Mouse (Mus musculus) embryo, embryonic 9.5 days (tissue): ENCODE data around the gene Zbtb42.

Experiments used
- DNase-seq: peaks from one replicate; pipeline ENCODE4 v3.0.0-alpha.2; 2017; ENCODE audit errors: extremely low spot score

The Zbtb42 gene

GRCm38 (mm10) chr12:112678555-112679026, at the start of gene Zbtb42:
Zbtb42 (plus strand) TSS chr12:112678828.
- DNase-seq: peak; percentile 87

DNA sequence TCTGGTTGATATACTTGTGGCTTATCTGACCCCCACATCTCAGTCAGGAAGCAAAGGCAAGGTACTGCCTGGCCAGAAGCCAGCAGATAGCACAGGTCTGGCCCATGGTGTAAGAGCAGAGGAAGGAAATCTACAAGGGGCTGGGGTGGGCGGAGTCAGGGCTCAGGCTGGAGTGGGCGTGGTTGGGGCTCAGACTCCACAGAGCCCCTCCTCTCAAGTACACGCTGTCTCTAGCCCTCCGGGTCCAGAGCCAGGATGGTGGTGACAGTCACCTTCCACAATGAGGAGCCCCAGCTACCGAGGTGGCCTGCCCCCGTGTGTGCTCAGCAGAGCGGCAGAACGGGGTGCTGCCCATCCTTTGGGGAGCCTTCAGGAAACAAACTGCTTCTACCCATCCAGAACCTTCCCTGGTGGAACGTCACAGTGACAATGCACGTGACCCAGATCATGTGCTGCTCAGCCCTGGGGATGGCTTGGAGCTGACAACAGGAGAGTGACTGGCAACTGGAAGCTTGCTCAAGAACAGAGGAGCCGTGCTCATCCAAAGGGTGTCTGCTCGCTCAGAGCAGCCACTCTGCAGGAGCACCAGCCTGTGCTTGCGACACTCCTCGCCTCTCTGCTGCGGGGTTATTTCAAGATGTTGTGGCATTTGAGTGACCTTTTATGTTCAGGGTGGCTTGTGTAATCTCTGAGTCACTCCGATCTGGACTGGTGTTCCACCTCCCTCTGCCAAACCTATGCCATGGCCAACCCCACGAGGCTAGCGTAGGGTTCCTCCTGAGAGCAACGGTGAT, 49.5 kb upstream of the Zbtb42 start:
- DNase-seq: peak; percentile 76

GRCm38 (mm10) chr12:112630029-112630428, 48.6 kb upstream of the Zbtb42 start:
- no peak for DNase-seq

- DNase-seq: no peak
Measured at GRCm38 (mm10) chr12:112630796-112631195, 47.8 kb upstream of the Zbtb42 start.

DNA sequence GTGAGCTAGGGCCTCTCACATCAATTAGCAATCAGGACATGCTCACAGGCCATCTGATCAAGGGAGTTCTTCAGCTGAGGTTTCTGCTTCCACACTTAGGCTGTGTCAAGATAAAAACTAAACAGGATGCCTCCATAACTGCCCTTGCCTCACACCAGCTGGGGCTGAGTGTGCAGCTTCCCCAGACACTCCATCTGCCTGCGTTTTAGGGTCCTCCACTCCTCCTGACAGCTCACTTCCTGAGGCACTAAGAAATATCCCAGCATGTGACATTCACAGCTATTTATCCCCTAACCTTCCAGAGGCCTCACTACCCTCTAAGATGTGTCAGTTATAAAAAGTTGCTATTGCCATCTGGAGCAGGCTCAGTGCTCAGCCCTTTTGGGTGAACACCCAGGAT, 47.2 kb upstream of the Zbtb42 start:
- DNase-seq: no peak

GRCm38 (mm10) chr12:112632084-112632777, 46.4 kb upstream of the Zbtb42 start:
- DNase-seq: no peak

GRCm38 (mm10) chr12:112632907-112633306, 45.7 kb upstream of the Zbtb42 start:
- DNase-seq: no peak

GRCm38 (mm10) chr12:112633686-112634085, 44.9 kb upstream of the Zbtb42 start:
- no peak for DNase-seq

DNA sequence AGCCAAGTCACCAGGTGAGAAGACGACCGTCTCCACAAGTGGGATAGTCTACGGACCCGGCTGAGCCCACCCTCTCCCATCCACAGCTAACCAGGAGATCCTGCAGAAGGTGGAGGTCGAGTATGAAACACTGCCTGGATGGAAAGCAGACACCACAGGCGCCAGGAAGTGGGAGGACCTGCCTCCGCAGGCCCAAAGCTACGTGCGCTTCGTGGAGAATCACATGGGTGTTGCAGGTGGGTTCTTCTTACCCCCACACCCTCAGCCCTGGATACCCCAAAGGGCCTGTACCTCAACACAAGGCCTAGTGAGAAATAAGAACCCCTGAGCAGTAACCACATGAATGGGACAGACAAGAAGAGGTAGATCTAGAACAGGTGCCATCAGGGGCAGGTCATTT, 39.1 kb upstream of the Zbtb42 start:
- DNase-seq: no peak

- DNase-seq: no peak
Measured at GRCm38 (mm10) chr12:112643126-112643525, 35.5 kb upstream of the Zbtb42 start.

DNA sequence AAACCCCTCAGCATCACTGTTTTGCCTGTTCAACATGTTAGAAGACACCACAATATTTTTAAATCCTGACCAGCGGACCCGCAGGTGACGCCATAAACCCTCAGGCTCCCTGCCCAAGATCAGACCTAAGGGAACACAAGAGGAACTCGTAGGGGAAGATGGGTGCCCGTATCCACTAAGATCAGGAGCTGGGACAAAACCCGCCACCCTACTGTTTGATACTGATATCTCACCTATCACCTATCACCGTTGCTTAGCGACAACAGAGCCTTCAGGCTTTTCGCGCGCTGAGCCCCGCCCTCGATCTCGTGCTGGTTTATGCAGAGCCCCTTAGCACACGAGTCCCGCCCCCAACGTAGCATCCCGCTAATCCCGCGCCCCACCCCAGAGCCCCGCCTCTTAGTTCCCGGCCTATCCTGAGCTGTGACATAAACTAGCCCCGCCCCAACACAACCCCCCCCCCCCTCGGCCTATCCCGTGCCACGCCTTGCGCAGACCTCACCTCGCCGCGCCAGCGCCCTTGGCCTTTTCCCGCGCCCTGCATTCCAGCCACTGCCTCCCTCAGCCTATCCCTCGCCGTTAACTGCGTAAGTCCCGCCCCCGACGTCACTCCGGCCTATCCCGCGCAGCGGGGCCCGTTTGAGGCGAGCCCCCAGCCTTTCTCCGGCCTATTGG, 34.3 kb upstream of the Zbtb42 start, which contains the start of gene Siva1:
Gene Siva1, plus strand, starts transcription at position 500 of the 675 bp plus-strand sequence.
- DNase-seq: peak; percentile 99

DNA sequence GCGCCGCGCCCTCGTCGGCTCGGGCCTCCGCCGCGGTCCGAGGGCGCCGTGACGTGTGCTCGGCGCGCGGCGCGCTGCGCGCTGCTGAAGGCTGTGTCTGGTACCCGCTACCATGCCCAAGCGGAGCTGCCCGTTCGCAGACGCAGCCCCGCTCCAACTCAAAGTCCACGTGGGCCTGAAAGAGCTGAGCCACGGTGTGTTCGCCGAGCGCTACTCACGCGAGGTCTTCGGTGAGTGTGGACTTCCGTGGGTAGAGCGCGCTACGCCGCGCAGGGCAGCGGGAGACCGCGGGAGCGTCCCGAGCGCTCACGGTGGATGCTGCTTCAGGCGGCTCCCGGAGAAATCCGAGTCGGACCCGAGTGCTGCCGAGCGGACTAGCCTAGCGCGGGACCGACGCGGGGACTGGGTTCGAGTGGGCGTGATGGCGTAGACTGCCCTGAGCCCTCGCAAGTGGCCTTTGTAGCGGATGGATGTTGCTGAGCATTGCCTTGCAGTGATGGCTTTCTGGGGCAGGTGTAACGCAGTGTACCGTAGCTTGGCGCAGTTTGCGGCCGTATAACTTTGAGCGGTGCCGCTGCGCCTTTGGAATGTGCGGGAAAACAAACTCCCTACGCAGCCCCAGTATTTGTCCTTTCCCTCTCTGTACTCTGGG, 33.6 kb upstream of the Zbtb42 start:
- DNase-seq: no peak

DNA sequence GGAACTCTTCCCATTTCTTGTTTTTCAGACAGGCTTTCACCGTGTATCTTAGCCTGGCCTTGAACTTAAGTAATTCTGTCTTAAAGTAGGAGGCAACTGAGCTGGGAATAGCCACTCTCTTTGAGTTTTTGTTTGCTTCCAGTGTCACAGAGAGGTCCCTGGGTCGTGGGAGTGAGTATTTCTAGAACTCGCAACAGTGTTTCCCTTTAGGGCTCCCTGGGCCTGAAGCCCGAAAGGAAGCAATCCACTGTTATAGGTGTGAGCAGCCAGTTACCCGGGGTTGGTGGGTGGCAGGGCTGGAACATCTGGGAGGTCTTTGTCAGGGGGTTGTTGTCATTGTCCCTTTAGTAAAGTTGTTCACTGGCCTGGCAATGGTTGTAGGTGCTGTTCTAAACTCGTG, 32.5 kb upstream of the Zbtb42 start:
- DNase-seq: no peak

DNA sequence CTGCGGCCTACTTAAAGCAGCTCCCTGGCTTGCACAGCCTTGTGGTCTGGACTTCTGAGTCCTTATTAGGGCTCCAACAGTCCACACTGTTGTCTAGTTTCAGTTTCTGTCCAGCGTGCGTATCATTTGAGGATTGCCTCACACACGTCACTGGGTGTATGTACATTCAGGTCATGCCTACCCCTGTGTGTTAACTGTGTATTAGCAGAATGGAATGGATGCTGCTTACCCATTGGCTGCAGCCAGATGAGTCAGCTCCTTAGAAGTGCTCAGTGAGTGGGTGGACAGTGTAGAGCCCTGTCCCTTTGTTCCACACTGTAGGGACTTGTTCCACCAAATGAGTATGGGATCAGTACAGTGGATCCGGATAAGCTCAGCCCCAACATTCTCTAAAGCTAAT, 30.5 kb upstream of the Zbtb42 start:
- DNase-seq: no peak

DNA sequence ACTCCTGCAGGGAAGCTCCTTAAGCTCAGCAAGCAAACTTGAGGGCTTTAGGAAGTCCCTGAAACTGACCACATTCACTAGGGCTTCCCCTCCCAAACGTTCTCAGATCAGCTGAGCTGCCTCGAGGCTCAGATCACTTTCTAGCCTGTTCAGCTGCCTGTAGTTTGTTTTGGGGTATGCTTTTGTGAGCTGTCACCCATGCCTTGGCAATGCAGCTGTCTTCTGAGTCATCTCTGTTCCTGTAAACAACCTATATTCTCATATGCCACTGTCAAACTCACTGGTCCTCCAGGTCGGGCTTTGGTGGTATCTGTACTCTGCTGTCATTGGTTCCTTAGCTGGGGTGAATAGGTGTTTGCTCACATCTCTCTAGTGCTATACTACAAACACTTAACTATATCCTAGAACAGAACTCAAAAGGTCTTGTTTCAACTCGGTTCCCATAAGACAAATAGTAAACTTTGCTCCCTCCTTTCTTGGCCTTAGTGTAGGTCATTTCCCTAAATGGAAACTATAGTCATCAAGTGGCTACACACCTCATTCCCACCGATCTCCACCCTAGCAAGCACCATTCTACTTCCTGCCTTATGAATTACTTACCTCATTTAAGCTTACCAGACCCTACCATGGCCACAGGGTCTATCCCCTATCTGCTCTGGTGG, 26.7 kb upstream of the Zbtb42 start:
- DNase-seq: no peak

DNA sequence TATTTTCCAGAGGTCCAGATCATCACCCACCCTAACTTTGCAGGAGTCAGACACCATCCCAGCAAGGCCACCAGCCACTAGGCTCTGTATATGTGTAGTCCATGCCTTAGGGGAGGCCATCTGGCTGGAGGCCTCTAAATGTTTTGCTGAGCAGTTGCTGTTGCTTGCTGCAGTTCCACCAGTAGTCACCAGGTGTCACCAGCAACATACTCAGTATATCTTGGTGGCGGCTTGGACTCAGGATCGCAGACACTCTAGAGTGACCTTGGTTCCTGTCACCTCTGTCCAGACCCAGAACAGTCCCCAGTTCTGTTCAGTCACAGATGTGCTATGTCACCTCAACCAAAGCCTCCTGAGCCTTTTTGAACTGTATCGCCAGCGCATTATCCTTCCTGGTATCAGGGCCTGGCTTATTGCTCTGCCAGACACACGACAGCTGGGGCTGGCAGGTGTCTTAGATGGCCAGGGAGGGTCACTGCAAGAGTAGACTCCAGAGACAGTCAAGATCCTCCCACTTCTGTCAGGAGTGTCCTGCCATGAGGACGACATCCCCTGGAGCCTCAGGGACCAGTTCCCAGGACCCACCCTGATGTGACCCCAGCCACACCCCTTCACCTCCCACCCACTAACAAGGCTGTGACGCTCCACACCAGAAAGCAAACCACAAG, 25.3 kb upstream of the Zbtb42 start:
- DNase-seq: peak; percentile 81

DNA sequence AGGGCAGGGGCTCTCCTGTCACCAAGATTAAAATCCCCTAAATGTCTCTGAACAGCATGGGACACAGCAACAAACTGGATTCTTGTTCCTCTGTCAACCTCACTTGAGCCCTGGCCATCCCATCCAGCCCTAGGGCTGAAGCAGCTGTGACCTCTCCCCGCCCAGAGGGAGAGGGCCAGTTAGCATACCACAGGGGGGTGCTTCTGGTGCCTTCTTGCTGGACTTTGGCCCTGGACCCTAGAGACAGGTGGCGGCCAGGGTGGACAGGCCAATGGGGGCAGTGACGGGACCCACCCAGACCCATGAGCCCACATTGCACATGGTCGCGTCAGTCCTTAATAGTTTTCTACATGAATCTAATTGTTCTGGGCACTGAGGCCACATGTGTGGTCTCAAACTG, 24.6 kb upstream of the Zbtb42 start:
- DNase-seq: no peak

DNA sequence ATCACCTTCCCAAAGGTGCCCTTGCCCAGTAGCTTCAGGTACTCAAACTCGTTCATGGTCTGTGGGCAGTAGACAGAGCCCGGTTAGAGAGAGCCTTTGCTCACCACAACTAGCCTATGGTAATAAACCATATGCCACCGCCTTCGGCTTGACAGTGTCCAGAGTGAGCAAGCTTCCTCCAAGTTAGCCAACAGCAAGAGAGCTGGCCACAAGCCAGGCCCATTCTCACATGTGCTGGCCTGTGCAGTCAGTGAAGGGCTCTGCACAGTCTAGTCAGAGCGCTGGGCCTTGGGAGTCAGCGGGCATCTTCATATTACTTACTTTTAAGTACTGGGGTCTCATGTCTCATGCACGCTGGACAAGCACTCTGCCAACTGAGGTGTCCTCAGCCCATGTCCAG, 20.0 kb upstream of the Zbtb42 start:
- no peak for DNase-seq

GRCm38 (mm10) chr12:112659109-112659508, 19.5 kb upstream of the Zbtb42 start:
- no peak for DNase-seq

DNA sequence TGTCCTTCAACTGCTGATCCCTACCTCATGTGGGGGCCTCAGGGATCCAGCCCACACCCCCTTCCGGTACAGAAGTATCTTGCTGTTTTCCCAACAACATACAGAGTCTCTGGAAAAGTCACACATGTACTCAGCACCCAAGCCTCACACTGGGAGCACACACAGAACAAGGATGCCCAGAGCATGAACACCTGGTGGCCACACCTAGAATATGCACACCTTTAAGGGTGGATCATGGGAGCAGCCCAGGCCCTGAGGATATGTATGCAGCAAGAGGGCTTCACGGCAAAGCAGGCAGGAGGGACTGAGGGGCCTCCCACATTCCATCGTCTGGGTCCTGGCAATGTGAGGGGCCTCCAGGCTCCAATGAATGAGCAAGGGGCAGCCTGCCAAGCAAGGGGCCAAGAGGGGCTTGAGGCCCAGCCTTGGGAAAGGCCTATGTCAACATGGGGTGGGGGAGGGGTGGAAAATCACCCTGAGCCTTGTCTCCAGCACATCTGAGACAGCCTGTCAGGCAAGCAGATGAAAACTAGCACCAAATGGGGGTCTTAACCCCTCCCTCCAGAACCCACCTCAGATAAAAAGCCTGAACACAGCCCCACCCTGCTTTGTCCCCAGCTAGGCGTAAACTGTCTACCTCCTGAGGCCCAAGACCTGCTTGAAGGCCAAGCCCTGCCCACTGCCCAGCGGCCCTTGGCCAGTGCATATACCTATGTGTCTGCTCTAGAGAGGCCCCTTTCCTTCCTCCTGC, 17.9 kb upstream of the Zbtb42 start:
- peak; percentile 60 for DNase-seq
